Mouse (Mus musculus): ENCODE data around the gene Slc8a2. TPM values are rescaled to one million over a fixed set of nuclear protein-coding genes. Genes with fewer than 3 reads are reported as not detected.

Slc8a2 gene
- polyA plus RNA-seq, 1 experiment from 2014 or later = not detected

DNA sequence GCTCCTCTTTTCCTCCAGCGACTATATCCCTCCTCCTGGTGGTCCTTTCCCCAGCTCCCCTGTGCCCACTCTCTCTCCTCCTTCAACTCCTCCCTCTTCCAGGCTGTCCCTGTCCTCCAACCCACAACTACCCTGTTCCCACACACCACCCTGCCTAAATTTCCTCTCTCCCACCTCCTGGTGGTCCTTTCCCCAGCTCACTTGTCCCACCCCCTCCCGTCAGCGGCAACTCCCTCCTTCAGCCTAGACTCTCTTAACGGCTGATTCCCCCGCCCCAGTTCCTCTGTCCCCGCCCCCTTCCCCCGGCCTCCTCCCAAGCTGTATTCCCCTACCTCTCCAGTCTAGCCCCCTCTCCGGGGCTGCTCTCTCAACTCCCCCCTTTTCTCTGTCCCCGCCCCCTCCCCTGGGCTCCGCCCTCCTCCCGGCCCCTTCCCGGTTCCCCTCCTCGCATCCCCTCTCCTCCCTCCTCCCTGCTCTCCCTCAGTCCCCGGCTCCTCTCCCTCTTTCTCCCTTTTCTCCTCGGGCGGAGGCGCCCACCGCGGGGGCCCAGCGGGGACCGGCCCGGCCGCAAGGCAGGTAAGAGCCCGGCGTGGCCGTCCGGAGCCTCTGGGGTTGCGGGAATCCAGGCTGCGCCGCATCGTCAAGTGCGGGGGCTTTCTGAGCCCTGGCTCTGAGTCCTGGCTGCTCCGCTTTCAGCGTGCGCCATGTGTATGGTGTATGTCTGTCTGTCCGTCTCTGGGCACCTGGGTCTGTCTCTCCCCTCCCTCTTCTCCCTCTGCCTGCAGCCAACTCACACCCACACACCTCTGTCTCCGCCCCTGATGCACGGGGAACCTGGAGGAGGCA lies 443 bp downstream of the Slc8a2 start:
- peak overlapping the region; percentile 20 for H3K4me3 ChIP-seq (ENCODE audit: low read depth, low read length)

DNA sequence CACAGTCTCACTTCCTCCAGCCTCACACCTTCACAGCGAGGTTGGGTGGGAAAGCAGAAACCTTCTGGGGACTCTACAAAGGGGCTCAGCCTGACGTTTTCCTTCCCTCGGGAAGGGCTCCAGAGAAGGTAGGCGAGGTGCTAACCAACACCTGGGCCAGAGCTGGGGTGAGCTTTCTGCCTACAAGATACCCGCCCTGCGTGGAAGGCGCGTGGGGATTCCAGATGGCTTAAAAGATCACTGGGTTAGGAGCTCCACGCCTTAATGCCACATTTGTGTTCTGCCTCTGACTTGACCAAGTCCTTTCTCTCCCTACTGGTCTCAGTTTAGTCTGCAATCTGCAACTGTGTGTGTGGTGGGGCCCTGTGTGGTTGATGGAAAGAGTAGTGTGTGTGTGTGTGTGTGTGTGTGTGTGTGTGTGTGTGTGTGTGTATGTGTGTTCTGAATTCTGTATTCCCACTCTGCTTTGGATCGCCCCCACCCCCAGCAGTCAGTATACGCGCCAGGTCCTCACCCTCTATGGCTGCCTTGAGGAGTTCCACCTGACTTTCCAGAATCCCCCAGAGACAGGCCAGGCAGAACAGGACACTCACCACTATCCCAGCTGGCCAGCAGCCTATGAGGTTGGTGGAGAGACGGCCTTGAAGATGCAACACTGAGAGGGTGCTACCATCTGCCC lies 1.5 kb downstream of the Slc8a2 start:
- Histone ChIP-seq H3K4me3 (ENCODE audit: low read depth, low read length) (no peak overlapping the region), H3K4me1 (ENCODE audit: insufficient read depth) (0 out of 2 replicates have a peak, but pooled peaks cover 4% of the 10 kb centered on the region), H3K27ac (ENCODE audit: low read depth) (no peak overlapping the region), H3K36me3 (replicated peaks; ENCODE audit: insufficient read depth, low read length) (no peaks in the 10 kb centered on the region), H3K9me3 (ENCODE audit: low read length) (no peaks in the 10 kb centered on the region), H3K4me2 (ENCODE audit: low read depth, low read length) (no peak overlapping the region), H3K9ac (replicated peaks) (no peak overlapping the region), H3K27me3 (ENCODE audit: insufficient read depth, low read length) (peaks cover 21% of the 10 kb centered on the region)
- ATAC-seq (no peak), DNase-seq (no peak)
- TF ChIP-seq CTCF (IDR thresholded peaks at IDR 0.05; ENCODE audit: low read depth) (no peak), EP300 (IDR thresholded peaks at IDR 0.05; ENCODE audit: low read depth) (no peak)
- WGBS (ENCODE audit: insufficient replicate concordance) = 29% methylated on average over 13 of the region's 13 CpGs

More for the DNA sequence above, 443 bp downstream of the Slc8a2 start:
- Histone ChIP-seq H3K27me3 (ENCODE audit: insufficient read depth, low read length) (peaks cover 21% of the 10 kb centered on the region), H3K4me1 (ENCODE audit: insufficient read depth) (0 out of 2 replicates have a peak, but pooled peaks cover 4% of the 10 kb centered on the region), H3K9ac (replicated peaks) (no peak overlapping the region), H3K36me3 (replicated peaks; ENCODE audit: insufficient read depth, low read length) (no peaks in the 10 kb centered on the region), H3K27ac (ENCODE audit: low read depth) (no peak overlapping the region), H3K9me3 (ENCODE audit: low read length) (no peaks in the 10 kb centered on the region), H3K4me2 (ENCODE audit: low read depth, low read length) (peak overlapping the region; percentile 58)
- WGBS (ENCODE audit: insufficient replicate concordance) = 2% methylated on average over 32 of the region's 38 CpGs
- no peak for DNase-seq
- TF ChIP-seq EP300 (IDR thresholded peaks at IDR 0.05; ENCODE audit: low read depth) (no peak), CTCF (IDR thresholded peaks at IDR 0.05; ENCODE audit: low read depth) (no peak)
- peak; percentile 29; the same call in 1 of the 2 replicates for ATAC-seq

DNA sequence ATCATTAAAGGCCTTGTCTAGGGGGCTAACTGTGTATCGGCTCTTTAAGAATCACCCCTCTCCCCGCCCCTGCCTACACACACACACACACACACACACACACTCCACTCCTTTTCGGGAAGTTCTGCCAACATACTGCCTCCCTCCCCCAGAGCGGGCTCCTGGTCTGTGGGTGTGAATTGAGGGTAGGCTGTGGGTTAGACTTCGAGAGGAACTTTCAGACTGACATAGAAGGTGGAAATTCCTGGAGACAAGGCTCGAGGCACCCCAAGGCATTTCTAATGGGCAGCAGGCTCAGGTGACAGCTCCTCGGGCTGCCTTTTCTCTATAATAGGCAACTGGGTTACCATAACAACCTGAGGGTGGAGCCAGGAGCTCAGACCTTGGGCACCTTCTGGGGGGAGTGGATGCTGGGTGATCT lies 2.5 kb downstream of the Slc8a2 start:
- H3K4me2 ChIP-seq (ENCODE audit: low read depth, low read length) = no peak overlapping the region
- H3K27me3 ChIP-seq (ENCODE audit: insufficient read depth, low read length) = peaks cover 21% of the 10 kb centered on the region
- no peak overlapping the region for H3K27ac ChIP-seq (ENCODE audit: low read depth)
- H3K9me3 ChIP-seq (ENCODE audit: low read length) = no peaks in the 10 kb centered on the region
- DNase-seq (no peak), ATAC-seq (no peak)
- 7% methylated on average over 7 of the region's 7 CpGs for WGBS (ENCODE audit: insufficient replicate concordance)
- no peak for TF ChIP-seq EP300 (IDR thresholded peaks at IDR 0.05; ENCODE audit: low read depth)
- no peak for TF ChIP-seq CTCF (IDR thresholded peaks at IDR 0.05; ENCODE audit: low read depth)
- H3K4me3 ChIP-seq (ENCODE audit: low read depth, low read length) = no peak overlapping the region
- H3K36me3 ChIP-seq (replicated peaks; ENCODE audit: insufficient read depth, low read length) = no peaks in the 10 kb centered on the region
- no peak overlapping the region for H3K9ac ChIP-seq (replicated peaks)
- 0 out of 2 replicates have a peak, but pooled peaks cover 4% of the 10 kb centered on the region for H3K4me1 ChIP-seq (ENCODE audit: insufficient read depth)

DNA sequence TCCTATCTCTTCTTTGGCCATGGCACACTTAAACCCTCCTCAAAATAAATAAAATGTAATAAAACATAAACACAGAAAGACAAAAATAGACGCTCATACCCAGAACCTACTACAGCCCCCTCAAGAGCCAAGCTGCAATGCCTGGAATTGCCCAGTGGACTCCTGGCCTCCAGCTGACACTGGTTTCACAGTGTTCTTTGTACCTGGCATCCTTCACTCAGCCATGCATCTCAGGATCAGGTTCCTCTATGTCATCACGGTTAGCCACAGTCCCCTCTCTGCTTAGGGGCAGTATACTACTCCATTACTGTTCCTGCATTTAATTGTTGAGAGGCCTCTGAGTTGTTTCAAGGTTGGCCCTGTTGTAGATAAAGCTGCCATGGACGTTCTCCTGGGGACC lies 3.3 kb downstream of the Slc8a2 start:
- DNase-seq (no peak), ATAC-seq (no peak)
- Histone ChIP-seq H3K36me3 (replicated peaks; ENCODE audit: insufficient read depth, low read length) (no peaks in the 10 kb centered on the region), H3K4me2 (ENCODE audit: low read depth, low read length) (no peak overlapping the region), H3K4me3 (ENCODE audit: low read depth, low read length) (no peak overlapping the region), H3K9me3 (ENCODE audit: low read length) (no peaks in the 10 kb centered on the region), H3K27me3 (ENCODE audit: insufficient read depth, low read length) (peaks cover 21% of the 10 kb centered on the region), H3K4me1 (ENCODE audit: insufficient read depth) (0 out of 2 replicates have a peak, but pooled peaks cover 4% of the 10 kb centered on the region), H3K27ac (ENCODE audit: low read depth) (no peak overlapping the region), H3K9ac (replicated peaks) (no peak overlapping the region)
- 51% methylated on average over 3 of the region's 3 CpGs for WGBS (ENCODE audit: insufficient replicate concordance)
- no peak for TF ChIP-seq EP300 (IDR thresholded peaks at IDR 0.05; ENCODE audit: low read depth)
- TF ChIP-seq CTCF (IDR thresholded peaks at IDR 0.05; ENCODE audit: low read depth) = no peak

DNA sequence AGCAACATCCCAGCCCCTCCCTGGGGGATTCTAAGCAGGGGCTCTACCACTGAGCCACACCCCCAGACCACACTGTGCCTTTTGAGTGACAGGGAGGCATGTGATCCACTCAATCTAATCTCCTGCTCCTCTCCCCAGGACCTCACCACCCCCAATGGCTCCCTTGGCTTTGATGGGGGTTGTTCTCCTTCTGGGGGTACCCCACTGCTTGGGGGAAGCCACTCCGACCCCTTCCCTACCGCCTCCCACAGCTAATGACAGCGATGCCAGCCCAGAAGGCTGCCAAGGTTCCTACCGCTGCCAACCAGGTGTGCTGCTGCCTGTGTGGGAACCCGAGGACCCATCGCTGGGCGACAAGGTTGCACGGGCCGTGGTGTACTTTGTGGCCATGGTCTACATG lies 4.1 kb downstream of the Slc8a2 start:
- Histone ChIP-seq H3K4me3 (ENCODE audit: low read depth, low read length) (no peak overlapping the region), H3K27me3 (ENCODE audit: insufficient read depth, low read length) (peaks cover 21% of the 10 kb centered on the region), H3K27ac (ENCODE audit: low read depth) (no peak overlapping the region), H3K4me2 (ENCODE audit: low read depth, low read length) (no peak overlapping the region), H3K9me3 (ENCODE audit: low read length) (no peaks in the 10 kb centered on the region), H3K36me3 (replicated peaks; ENCODE audit: insufficient read depth, low read length) (no peaks in the 10 kb centered on the region), H3K9ac (replicated peaks) (no peak overlapping the region), H3K4me1 (ENCODE audit: insufficient read depth) (0 out of 2 replicates have a peak, but pooled peaks cover 4% of the 10 kb centered on the region)
- DNase-seq (no peak), ATAC-seq (no peak)
- TF ChIP-seq CTCF (IDR thresholded peaks at IDR 0.05; ENCODE audit: low read depth) (no peak), EP300 (IDR thresholded peaks at IDR 0.05; ENCODE audit: low read depth) (no peak)
- WGBS (ENCODE audit: insufficient replicate concordance) = 88% methylated on average over 9 of the region's 9 CpGs

DNA sequence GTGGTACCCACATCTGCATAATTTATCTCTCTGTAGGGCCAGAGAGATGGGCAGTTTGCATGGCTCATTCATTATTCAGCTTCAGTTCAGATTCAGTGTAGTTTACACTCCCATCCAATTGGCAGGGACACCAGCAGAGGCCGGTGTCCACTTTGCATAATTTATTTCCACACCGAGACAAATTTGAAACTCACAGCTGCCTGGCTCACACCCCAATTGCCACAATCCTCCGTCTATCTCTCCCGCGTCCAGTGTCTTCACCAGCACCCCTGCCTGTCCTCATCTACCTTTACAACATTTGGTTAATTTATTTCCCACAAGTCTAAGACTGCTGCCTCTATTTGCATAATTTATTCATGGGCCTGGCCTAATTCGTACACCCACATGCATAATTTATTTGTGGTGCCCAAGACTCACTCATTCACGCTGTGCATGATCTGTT lies 5.3 kb downstream of the Slc8a2 start:
- no peak overlapping the region for H3K4me2 ChIP-seq (ENCODE audit: low read depth, low read length)
- no peak overlapping the region for H3K9ac ChIP-seq (replicated peaks)
- H3K4me1 ChIP-seq (ENCODE audit: insufficient read depth) = no peaks in the 10 kb centered on the region
- DNase-seq (no peak), ATAC-seq (no peak)
- no peak for TF ChIP-seq EP300 (IDR thresholded peaks at IDR 0.05; ENCODE audit: low read depth)
- TF ChIP-seq CTCF (IDR thresholded peaks at IDR 0.05; ENCODE audit: low read depth) = no peak
- H3K9me3 ChIP-seq (ENCODE audit: low read length) = no peaks in the 10 kb centered on the region
- peaks cover 15% of the 10 kb centered on the region for H3K27me3 ChIP-seq (ENCODE audit: insufficient read depth, low read length)
- H3K27ac ChIP-seq (ENCODE audit: low read depth) = no peak overlapping the region
- H3K36me3 ChIP-seq (replicated peaks; ENCODE audit: insufficient read depth, low read length) = no peaks in the 10 kb centered on the region
- WGBS (ENCODE audit: insufficient replicate concordance) = 59% methylated on average over 7 of the region's 7 CpGs
- H3K4me3 ChIP-seq (ENCODE audit: low read depth, low read length) = no peak overlapping the region

Measured in liver, postnatal 0 days (tissue).